Mouse (Mus musculus): ENCODE data around the gene Rgs6.

DNA sequence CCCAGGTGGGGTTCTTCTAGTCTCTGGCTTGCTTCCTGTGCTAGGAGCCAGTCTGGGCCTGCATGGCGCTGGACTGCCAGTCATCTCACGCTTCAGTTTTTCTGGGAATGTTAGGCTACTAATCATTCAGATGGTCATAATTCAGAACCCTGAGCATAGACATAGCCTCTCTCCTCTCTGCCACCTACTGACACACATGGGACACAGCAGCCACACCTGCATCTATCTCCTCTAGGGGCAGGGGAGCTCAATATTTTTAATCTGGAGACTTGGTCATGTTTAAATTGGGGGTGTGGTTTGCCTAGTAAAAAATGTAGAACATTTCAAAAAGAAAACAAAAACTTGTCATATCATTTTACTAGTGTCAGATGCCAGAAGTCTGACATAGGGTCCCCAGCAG lies 184.1 kb downstream of the Rgs6 start:
- 0 out of 2 replicates have a peak, but pooled peaks have one; percentile 21 for TF ChIP-seq CTCF (IDR thresholded peaks at IDR 0.05; ENCODE audit: insufficient read depth, low read length)
- TF ChIP-seq POLR2A (IDR thresholded peaks at IDR 0.05; ENCODE audit: borderline replicate concordance, extremely low read depth, low read depth, low read length), result no peak
